Mouse (Mus musculus) heart, embryonic 16.5 days (tissue): ENCODE results near the gene Acsm4. TPM values are rescaled to one million over a fixed set of nuclear protein-coding genes. Genes with fewer than 3 reads are reported as not detected.

ENCODE experiments used
- ATAC-seq: fragments of 200-750 bp; cut with Nextera tagmentation; replicated peaks from 2 replicates; pipeline ENCODE4 v1.8.0; 2017; ENCODE audit warnings: moderate number of reproducible peaks; ENCODE audit not compliant: insufficient read depth, low FRiP score; ENCODE audit errors: extremely low read depth
- H3K27ac ChIP-seq: fragments of 300-500 bp; sonication (generic); 2 replicates; pipeline ENCODE4 v1.5.1; 2014; ENCODE audit warnings: mild to moderate bottlenecking, low read length, control low read depth, moderate library complexity
- H3K27me3 ChIP-seq: fragments of 300-500 bp; sonication (generic); 2 replicates; pipeline ENCODE4 v1.6.1; 2014; ENCODE audit warnings: low read length, mixed read lengths; ENCODE audit not compliant: control insufficient read depth, insufficient read depth
- H3K36me3 ChIP-seq: fragments of 300-500 bp; sonication (generic); 2 replicates; pipeline ENCODE4 v1.6.1; 2014; ENCODE audit not compliant: control insufficient read depth, insufficient read depth
- H3K4me1 ChIP-seq: fragments of 300-500 bp; sonication (generic); 2 replicates; pipeline ENCODE4 v1.6.1; 2014; ENCODE audit warnings: low read length, mixed read lengths; ENCODE audit not compliant: control insufficient read depth, insufficient read depth
- H3K4me2 ChIP-seq: fragments of 300-500 bp; sonication (generic); 2 replicates; pipeline ENCODE4 v1.6.1; 2014; ENCODE audit warnings: low read depth, mild to moderate bottlenecking, control low read depth, low read length
- H3K4me3 ChIP-seq: fragments of 300-500 bp; sonication (generic); 2 replicates; pipeline ENCODE4 v1.5.1; 2014; ENCODE audit warnings: mild to moderate bottlenecking, control low read depth, low read length
- H3K9ac ChIP-seq: fragments of 300-500 bp; sonication (generic); 2 replicates; pipeline ENCODE4 v1.6.1; 2014; ENCODE audit warnings: low read length, control low read depth
- H3K9me3 ChIP-seq: fragments of 300-500 bp; sonication (generic); replicated peaks from 2 replicates; pipeline ENCODE4 v1.6.1; 2016; ENCODE audit warnings: low read length; ENCODE audit not compliant: control insufficient read depth
- WGBS: fragments of 180-500 bp; shearing (Covaris S2); extraction: QIAGEN DNeasy Blood & Tissue Kit; methylation state at CpG from one replicate; pipeline ENCODE4 v1.1.7; 2014; 5-methylcytosine and 5-hydroxymethylcytosine counted together
- polyA plus RNA-seq: library from polyadenylated mRNA; unstranded; fragments of >200 nt; fragmentation: Nextera tagmentation; extraction: Ambion mirVana; gene quantifications from 2 replicates; pipeline ENCODE4 v1.2.1, GENCODE M21; 2015

Gene Acsm4
- polyA plus RNA-seq, result not detected in 2 replicates

DNA sequence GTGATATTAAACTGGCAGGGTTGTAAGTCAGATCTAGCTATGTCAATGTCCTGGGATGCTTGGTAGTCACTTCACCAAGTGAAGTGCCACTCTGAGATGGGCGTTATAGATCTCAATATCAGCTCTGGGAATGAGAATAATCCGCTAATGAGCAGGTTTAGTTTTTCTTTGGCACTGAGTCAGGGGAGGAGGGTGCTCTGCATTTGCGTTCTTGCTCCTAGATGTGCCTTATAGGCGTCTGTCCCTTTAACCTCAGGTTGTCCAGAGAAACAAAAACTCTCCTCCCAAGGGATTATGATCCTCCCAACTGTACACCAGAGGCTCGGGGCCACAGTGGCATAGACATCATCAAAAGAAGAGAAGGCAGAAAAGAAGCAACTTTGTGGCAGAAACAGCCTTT lies at the start of gene Acsm4:
Acsm4 (plus strand) TSS at position 301 of the 400 bp plus-strand sequence.
- Histone ChIP-seq H3K27me3 (no peaks in the 10 kb centered on the region), H3K9me3 (no peaks in the 10 kb centered on the region), H3K36me3 (no peaks in the 10 kb centered on the region), H3K4me3 (no peak within 1 kb of the TSS), H3K4me1 (no peaks in the 10 kb centered on the region), H3K4me2 (no peak within 1 kb of the TSS), H3K27ac (no peak within 1 kb of the TSS), H3K9ac (no peak within 1 kb of the TSS)
- WGBS, result 77% methylated on average over 5 of the region's 5 CpGs
- no peak for ATAC-seq

DNA sequence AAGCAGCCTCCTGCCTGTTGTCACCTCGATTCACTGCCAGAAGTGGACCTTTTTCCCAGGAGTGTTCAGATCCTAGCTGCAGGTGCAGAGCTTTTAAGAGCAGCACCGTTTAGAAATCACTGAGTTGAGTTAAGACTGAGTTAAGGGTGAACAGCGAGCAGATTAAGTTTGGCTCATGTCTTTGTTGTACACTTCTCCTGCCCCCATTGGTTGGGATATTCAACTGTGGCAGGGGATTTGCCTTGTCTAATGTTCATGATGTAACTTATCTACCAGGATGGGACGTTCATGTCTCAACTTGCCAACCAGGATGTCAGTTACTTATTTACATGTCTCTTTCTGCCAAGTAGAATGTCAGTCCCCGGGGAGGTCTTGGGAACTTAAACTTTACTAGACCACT lies 47.5 kb upstream of the Acsm4 start:
- WGBS, result 60% methylated on average over 5 of the region's 5 CpGs
- Histone ChIP-seq H3K36me3 (no peaks in the 10 kb centered on the region), H3K4me3 (no peak overlapping the region), H3K27ac (no peak overlapping the region), H3K4me2 (no peak overlapping the region), H3K27me3 (no peaks in the 10 kb centered on the region), H3K9me3 (no peaks in the 10 kb centered on the region), H3K9ac (no peak overlapping the region), H3K4me1 (no peaks in the 10 kb centered on the region)
- ATAC-seq, result no peak

DNA sequence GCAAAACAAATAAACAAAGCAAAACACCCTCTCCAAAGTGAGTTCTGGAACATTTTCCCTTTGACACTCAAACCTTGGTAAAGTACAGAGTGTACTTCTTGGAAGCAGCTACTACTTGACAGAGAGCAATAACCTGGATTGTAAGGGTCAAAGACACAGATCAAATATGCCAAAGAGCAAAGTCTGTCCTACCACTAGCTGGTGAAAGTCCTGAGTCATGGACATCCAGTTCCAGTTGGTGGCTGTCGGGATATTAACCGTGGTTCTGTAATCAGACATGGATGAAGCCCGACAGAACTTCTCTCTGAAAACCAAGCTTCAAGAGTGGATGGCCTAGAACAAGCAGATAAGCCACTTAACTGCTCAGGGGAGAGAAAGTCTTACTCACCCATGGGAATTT lies 21.9 kb upstream of the Acsm4 start:
- WGBS, result 82% methylated on average over 3 of the region's 3 CpGs
- H3K27me3 ChIP-seq, result no peaks in the 10 kb centered on the region
- H3K27ac ChIP-seq, result no peak overlapping the region
- no peak overlapping the region for H3K4me3 ChIP-seq
- no peaks in the 10 kb centered on the region for H3K36me3 ChIP-seq
- no peaks in the 10 kb centered on the region for H3K9me3 ChIP-seq
- no peak overlapping the region for H3K9ac ChIP-seq
- H3K4me1 ChIP-seq, result no peaks in the 10 kb centered on the region
- ATAC-seq, result no peak
- H3K4me2 ChIP-seq, result no peak overlapping the region

- 73% methylated on average over 5 of the region's 5 CpGs for WGBS
- Histone ChIP-seq H3K4me2 (no peak overlapping the region), H3K27ac (no peak overlapping the region), H3K4me1 (no peaks in the 10 kb centered on the region), H3K9me3 (no peaks in the 10 kb centered on the region), H3K27me3 (no peaks in the 10 kb centered on the region), H3K4me3 (no peak overlapping the region), H3K36me3 (no peaks in the 10 kb centered on the region), H3K9ac (no peak overlapping the region)
- ATAC-seq, result no peak
Measured at GRCm38 (mm10) chr7:119670395-119670794, 19.4 kb upstream of the Acsm4 start.

DNA sequence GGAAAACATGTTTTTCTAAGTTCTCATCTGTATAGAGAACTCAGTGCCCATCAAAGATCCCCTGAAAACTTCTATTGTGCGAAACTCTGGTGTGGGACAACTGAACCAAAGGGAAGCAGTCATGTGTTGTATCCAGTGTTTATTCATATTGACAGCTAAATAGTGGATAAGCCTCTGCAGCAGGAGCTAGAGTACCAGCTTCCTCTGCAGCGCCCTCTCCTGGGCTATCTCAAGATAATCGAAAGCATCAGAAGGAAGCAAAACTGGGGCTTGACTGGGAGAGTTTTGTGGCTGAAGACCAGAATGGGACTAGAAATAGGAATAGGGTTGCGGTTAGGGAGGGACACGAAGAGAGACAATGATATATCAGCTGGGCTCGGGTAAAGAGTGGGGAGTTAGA lies 18.9 kb upstream of the Acsm4 start:
- no peak for ATAC-seq
- Histone ChIP-seq H3K9me3 (no peaks in the 10 kb centered on the region), H3K4me1 (no peaks in the 10 kb centered on the region), H3K9ac (no peak overlapping the region), H3K36me3 (no peaks in the 10 kb centered on the region), H3K27ac (no peak overlapping the region), H3K4me2 (no peak overlapping the region), H3K4me3 (no peak overlapping the region), H3K27me3 (no peaks in the 10 kb centered on the region)
- WGBS, result 45% methylated on average over 6 of the region's 6 CpGs

- ATAC-seq, result no peak
- WGBS, result 16% methylated on average over 6 of the region's 6 CpGs
- Histone ChIP-seq H3K4me3 (no peak overlapping the region), H3K27me3 (no peaks in the 10 kb centered on the region), H3K4me2 (no peak overlapping the region), H3K4me1 (no peaks in the 10 kb centered on the region), H3K9ac (no peak overlapping the region), H3K36me3 (no peaks in the 10 kb centered on the region), H3K27ac (no peak overlapping the region), H3K9me3 (no peaks in the 10 kb centered on the region)
Measured at GRCm38 (mm10) chr7:119673465-119673864, 16.4 kb upstream of the Acsm4 start.

DNA sequence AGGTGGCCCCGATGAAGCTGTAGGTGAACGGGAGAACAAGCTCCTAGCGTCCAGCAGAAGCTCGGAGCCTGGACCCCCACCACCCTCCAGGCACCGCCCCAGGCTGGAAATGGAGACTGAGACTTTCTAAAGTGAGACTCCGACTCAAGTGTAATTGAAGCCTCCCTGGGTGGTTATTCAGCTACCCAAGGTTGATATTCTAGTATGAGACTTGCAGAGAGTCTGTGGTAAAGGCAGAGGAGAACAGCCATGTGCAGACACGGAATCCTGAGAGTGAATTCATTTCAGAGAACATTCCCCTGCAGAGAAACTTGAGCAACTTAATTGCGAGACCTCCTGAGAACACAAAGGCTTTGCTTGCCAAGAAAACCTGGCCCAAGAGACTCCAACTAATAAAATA lies 9.7 kb upstream of the Acsm4 start:
- Histone ChIP-seq H3K27me3 (no peaks in the 10 kb centered on the region), H3K9me3 (no peaks in the 10 kb centered on the region), H3K4me1 (no peaks in the 10 kb centered on the region), H3K4me3 (no peak overlapping the region), H3K4me2 (no peak overlapping the region), H3K36me3 (no peaks in the 10 kb centered on the region), H3K9ac (no peak overlapping the region), H3K27ac (no peak overlapping the region)
- 58% methylated on average over 8 of the region's 8 CpGs for WGBS
- no peak for ATAC-seq

DNA sequence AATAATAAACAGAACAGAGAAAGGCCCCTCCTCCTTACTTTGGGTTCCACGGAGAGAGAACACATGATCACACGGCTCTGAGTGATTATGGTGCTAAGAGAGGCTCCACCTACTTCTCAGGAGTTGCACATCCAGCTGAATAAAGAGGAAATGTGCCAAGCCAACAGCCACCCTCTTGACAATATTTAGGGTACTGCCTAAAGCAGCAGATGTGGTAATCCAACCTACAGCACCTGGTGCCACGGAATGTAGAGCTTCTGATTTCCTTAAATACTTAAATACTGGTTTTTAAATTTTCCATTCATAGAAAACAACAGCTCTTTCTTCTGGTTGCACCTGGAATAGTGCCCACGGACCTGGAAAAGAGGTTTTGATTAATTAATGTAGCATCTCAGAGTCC lies 7.1 kb upstream of the Acsm4 start:
- no peak overlapping the region for H3K9ac ChIP-seq
- H3K27ac ChIP-seq, result no peak overlapping the region
- no peaks in the 10 kb centered on the region for H3K27me3 ChIP-seq
- WGBS, result 59% methylated on average over 4 of the region's 4 CpGs
- no peaks in the 10 kb centered on the region for H3K4me1 ChIP-seq
- ATAC-seq, result no peak
- H3K9me3 ChIP-seq, result no peaks in the 10 kb centered on the region
- H3K4me3 ChIP-seq, result no peak overlapping the region
- H3K4me2 ChIP-seq, result no peak overlapping the region
- H3K36me3 ChIP-seq, result no peaks in the 10 kb centered on the region

- Histone ChIP-seq H3K27me3 (no peaks in the 10 kb centered on the region), H3K4me3 (no peak overlapping the region), H3K27ac (no peak overlapping the region), H3K9me3 (no peaks in the 10 kb centered on the region), H3K4me2 (no peak overlapping the region), H3K36me3 (no peaks in the 10 kb centered on the region), H3K9ac (no peak overlapping the region), H3K4me1 (no peaks in the 10 kb centered on the region)
- 60% methylated on average over 4 of the region's 4 CpGs for WGBS
- ATAC-seq, result no peak
Measured at GRCm38 (mm10) chr7:119692302-119692701, 2.5 kb downstream of the Acsm4 start.

GRCm38 (mm10) chr7:119694926-119695325 lies 5.1 kb downstream of the Acsm4 start:
- no peak for ATAC-seq
- no peak overlapping the region for H3K4me2 ChIP-seq
- H3K27ac ChIP-seq, result no peak overlapping the region
- H3K4me1 ChIP-seq, result no peaks in the 10 kb centered on the region
- H3K36me3 ChIP-seq, result no peaks in the 10 kb centered on the region
- 73% methylated on average over 1 of the region's 1 CpGs for WGBS
- H3K27me3 ChIP-seq, result no peaks in the 10 kb centered on the region
- no peak overlapping the region for H3K9ac ChIP-seq
- no peak overlapping the region for H3K4me3 ChIP-seq
- H3K9me3 ChIP-seq, result no peaks in the 10 kb centered on the region
